In genomic region chr16:11940477-11940876, GRCm38 (mm10) we compare ENCODE assay signal across 10 mouse cellular contexts. TPM values are rescaled to one million over a fixed set of nuclear protein-coding genes. Genes with fewer than 3 reads are reported as not detected.
DNase-seq lines count a peak whose midpoint lies in the region; ATAC-seq and TF ChIP-seq lines count a peak whose summit lies in the region.
"Had no signal": no experiment of that assay in that cellular context is flagged by ENCODE, and none has a peak within 500 bp of the region (broad histone marks: within the 10 kb centered on the region; RNA-seq: fewer than 3 reads in every experiment).

No protein-coding gene starts in this region.

- H3K36me3 ChIP-seq in kidney, adult 2 months (ENCODE audit: control insufficient read depth, insufficient read depth, low read length): no peaks in the 10 kb centered on the region
- H3K36me3 ChIP-seq in kidney, embryonic 16.5 days (ENCODE audit: insufficient read depth, low read length): no peaks in the 10 kb centered on the region
- no peaks in the 10 kb centered on the region for H3K36me3 ChIP-seq in CH12.LX (replicated peaks in 1 of 2; ENCODE audit: control insufficient read depth in 1 of 2, insufficient read depth in 1 of 2, low read length in 1 of 2)
- H3K36me3 ChIP-seq: embryonic facial prominence, embryonic 15.5 days; liver, embryonic 15.5 days had no signal

- H3K4me1 ChIP-seq in kidney, adult 2 months (ENCODE audit: control insufficient read depth, insufficient read depth, low read length): no peaks in the 10 kb centered on the region
- no peaks in the 10 kb centered on the region for H3K4me1 ChIP-seq in kidney, embryonic 16.5 days (ENCODE audit: insufficient read depth, low read length)
- no peaks in the 10 kb centered on the region for H3K4me1 ChIP-seq in CH12.LX (ENCODE audit: control insufficient read depth in 1 of 2, insufficient read depth in 2 of 2)
- H3K4me1 ChIP-seq: embryonic facial prominence, embryonic 15.5 days; liver, embryonic 15.5 days had no signal

- in situ Hi-C loops in CH12.LX (cut with MboI; ENCODE audit: low pct_ligation_motif_present, low pct_unique_long_range_greater_than_20kb, low sequenced_read_pairs): loop anchor here (25.0 kb wide), 1 partner anchor 228 kb away; no protein-coding TSS in a partner anchor

- H3K4me2 ChIP-seq in kidney, embryonic 16.5 days (replicated peaks; ENCODE audit: low read depth, low read length): no peak overlapping the region
- no peak overlapping the region for H3K4me2 ChIP-seq in CH12.LX (ENCODE audit: insufficient read depth, low read depth, poor library complexity, severe bottlenecking)
- H3K4me2 ChIP-seq: embryonic facial prominence, embryonic 15.5 days; liver, embryonic 15.5 days had no signal

- H3K27ac ChIP-seq in kidney, adult 2 months (ENCODE audit: insufficient read depth, low read depth, low read length): no peak overlapping the region
- H3K27ac ChIP-seq in kidney, embryonic 16.5 days (ENCODE audit: low read length): no peak overlapping the region
- no peak overlapping the region for H3K27ac ChIP-seq in CH12.LX (ENCODE audit: insufficient read depth, low read depth)
- H3K27ac ChIP-seq: embryonic facial prominence, embryonic 15.5 days; liver, embryonic 15.5 days had no signal

- H3K9ac ChIP-seq in kidney, embryonic 16.5 days (replicated peaks; ENCODE audit: low read length): no peak overlapping the region
- H3K9ac ChIP-seq in CH12.LX (ENCODE audit: insufficient read depth, low read depth): no peak overlapping the region
- H3K9ac ChIP-seq: embryonic facial prominence, embryonic 15.5 days; liver, embryonic 15.5 days had no signal

- no peaks in the 10 kb centered on the region for H3K27me3 ChIP-seq in kidney, adult 2 months (replicated peaks; ENCODE audit: control insufficient read depth, insufficient read depth, low read length)
- H3K27me3 ChIP-seq in kidney, embryonic 16.5 days (ENCODE audit: insufficient read depth, low read length): no peaks in the 10 kb centered on the region
- H3K27me3 ChIP-seq in CH12.LX (replicated peaks): peaks cover 8% of the 10 kb centered on the region
- H3K27me3 ChIP-seq: embryonic facial prominence, embryonic 15.5 days; liver, embryonic 15.5 days had no signal

- TF ChIP-seq RAD21 in CH12.LX (IDR thresholded peaks at IDR 0.05; ENCODE audit: low read depth, low read length): peak; percentile 89

- no peak for TF ChIP-seq EP300 in CH12.LX (IDR thresholded peaks at IDR 0.05; ENCODE audit: low read length)

- H3K79me2 ChIP-seq in CH12.LX (replicated peaks; ENCODE audit: control insufficient read depth, extremely low read depth, insufficient read depth, poor library complexity, severe bottlenecking): no peaks in the 10 kb centered on the region

- DNase-seq in kidney, adult 2 months: peak; percentile 65
- peak; percentile 64 for DNase-seq in CH12.LX (ENCODE audit: extremely low read depth)
- DNase-seq in adrenal gland, adult 2 months: peak; percentile 34
- DNase-seq in embryo, embryonic 11.5 days (ENCODE audit: low read depth, low spot score): peak; percentile 14
- peak; percentile 53 for DNase-seq in layer of hippocampus, postnatal 10 days (ENCODE audit: low spot score in 2 of 2)
- DNase-seq in retina, embryonic 14.5 days (ENCODE audit: low spot score): peak; percentile 66
- DNase-seq in yolk sac, embryonic 10.5 days (ENCODE audit: low spot score): no peak

- dilution Hi-C loops in CH12.LX (cut with MboI; ENCODE audit: extremely low pct_ligation_motif_present, extremely low pct_unique_long_range_greater_than_20kb, low sequenced_read_pairs): no loop called here

- ATAC-seq in kidney, embryonic 16.5 days (ENCODE audit: low FRiP score, low TSS enrichment): no peak

- TF ChIP-seq CTCF in kidney, adult 2 months (conservative IDR thresholded peaks at IDR 0.05; ENCODE audit: insufficient read depth, insufficient read length, low read depth, low read length): peak; percentile 48
- TF ChIP-seq CTCF in CH12.LX (conservative IDR thresholded peaks at IDR 0.05 in 1 of 2, IDR thresholded peaks at IDR 0.05 in 1 of 2; ENCODE audit: low read depth in 2 of 2, low read length in 2 of 2): peak; percentile 89 to 97

- TF ChIP-seq POLR2A in kidney, adult 2 months (IDR thresholded peaks at IDR 0.05; ENCODE audit: low read depth, low read length): no peak
- no peak for TF ChIP-seq POLR2A in CH12.LX (IDR thresholded peaks at IDR 0.05; ENCODE audit: low read depth, low read length)

- H3K4me3 ChIP-seq in kidney, adult 2 months (ENCODE audit: insufficient read depth, low read depth, low read length): no peak overlapping the region
- no peak overlapping the region for H3K4me3 ChIP-seq in kidney, embryonic 16.5 days (ENCODE audit: low read length)
- no peak overlapping the region for H3K4me3 ChIP-seq in CH12.LX (replicated peaks in 1 of 3; ENCODE audit: low read depth in 2 of 3, low read length in 2 of 3, poor library complexity in 1 of 3)
- H3K4me3 ChIP-seq: embryonic facial prominence, embryonic 15.5 days; liver, embryonic 15.5 days had no signal

- no peaks in the 10 kb centered on the region for H3K9me3 ChIP-seq in kidney, embryonic 16.5 days (ENCODE audit: low read length)
- H3K9me3 ChIP-seq in CH12.LX (replicated peaks; ENCODE audit: low read length): peaks cover 11% of the 10 kb centered on the region
- H3K9me3 ChIP-seq: embryonic facial prominence, embryonic 15.5 days; liver, embryonic 15.5 days had no signal

TF ChIP-seq in CH12.LX, 34 proteins besides CTCF, POLR2A, EP300 and RAD21:
- no peak for TF ChIP-seq MXI1 (IDR thresholded peaks at IDR 0.05; ENCODE audit: low read depth, low read length)
- peak; percentile 67 for TF ChIP-seq SMC3 (IDR thresholded peaks at IDR 0.05; ENCODE audit: low read depth, low read length)
- peak; percentile 82; the same call in 1 of the 2 replicates for TF ChIP-seq MYC (IDR thresholded peaks at IDR 0.05; ENCODE audit: low read depth, low read length)
- no peak for TF ChIP-seq JUN (IDR thresholded peaks at IDR 0.05; ENCODE audit: insufficient read depth, low read depth, low read length)
- no peak for TF ChIP-seq MAFK (IDR thresholded peaks at IDR 0.05; ENCODE audit: insufficient replicate concordance, low read length)
- no peak for TF ChIP-seq USF2 (conservative IDR thresholded peaks at IDR 0.05; ENCODE audit: low read depth, low read length)

RNA-seq across cellular contexts. Expression of gene Cpped1, which starts 31.2 kb away (rescaled TPM):
- 36.0 and 39.9 TPM in 2 replicates for polyA plus RNA-seq in kidney, adult 2 months (2012; rRNA removed)
- 32.2 and 33.5 TPM in 2 replicates for polyA plus RNA-seq in kidney, embryonic 16.5 days (2015; fragmentation: Nextera tagmentation; extraction: Ambion mirVana)
- total RNA-seq in CH12.LX (2012; rRNA removed) (13.6 and 14.6 TPM in 2 replicates), CH12.LX (2014; rRNA removed) (17.5 and 18.0 TPM in 2 replicates)
- polyA plus RNA-seq in CH12.LX (2012; ENCODE audit: insufficient read length, low read depth): 29.5 and 34.6 TPM in 2 replicates
- total RNA-seq in adrenal gland, adult 2 months (2021): 10 to 100 TPM; 43.0 to 47.0 TPM
- 25.7 and 28.6 TPM in 2 replicates for polyA plus RNA-seq in adrenal gland, adult 2 months (2012; rRNA removed)
- 10 to 100 TPM; 22.5 to 23.6 TPM for total RNA-seq in layer of hippocampus, postnatal 10 days (2021)

RNA-seq across cellular contexts. Expression of gene Shisa9, which starts 43.4 kb away (rescaled TPM):
- 0.14 and 0.20 TPM in 2 replicates for polyA plus RNA-seq in kidney, adult 2 months (2012; rRNA removed)
- polyA plus RNA-seq in kidney, embryonic 16.5 days (2015; fragmentation: Nextera tagmentation; extraction: Ambion mirVana): 0.34 and 0.66 TPM in 2 replicates
- total RNA-seq in CH12.LX (2012; rRNA removed) (not detected in 2 replicates), CH12.LX (2014; rRNA removed) (not detected in 2 replicates)
- polyA plus RNA-seq in CH12.LX (2012; ENCODE audit: insufficient read length, low read depth): not detected in 2 replicates
- total RNA-seq in adrenal gland, adult 2 months (2021): 1 to 10 TPM; 3.5 to 4.6 TPM
- polyA plus RNA-seq in adrenal gland, adult 2 months (2012; rRNA removed): 2.2 and 2.4 TPM in 2 replicates
- total RNA-seq in layer of hippocampus, postnatal 10 days (2021): 10 to 100 TPM; 40.7 to 47.8 TPM
